Mouse (Mus musculus) olfactory bulb, adult 2 months (tissue): ENCODE measurements around the gene Vwa3b. TPM values are rescaled to one million over a fixed set of nuclear protein-coding genes. Genes with fewer than 3 reads are reported as not detected.
A peak's percentile ranks its signal among the peaks of the same experiment; 100 is the strongest.

Experiments
- H3K27ac ChIP-seq: fragments of 200-500 bp; 2 replicates; pipeline ENCODE4 v1.5.1; 2012; ENCODE audit warnings: low read depth, low read length; ENCODE audit not compliant: insufficient read depth
- H3K4me1 ChIP-seq: fragments of 200-500 bp; 2 replicates; pipeline ENCODE4 v1.6.1; 2012; ENCODE audit warnings: low read length; ENCODE audit not compliant: control insufficient read depth, insufficient read depth
- H3K4me3 ChIP-seq: fragments of 200-500 bp; 2 replicates; pipeline ENCODE4 v1.5.1; 2012; ENCODE audit warnings: mild to moderate bottlenecking, low read depth, low read length, moderate library complexity; ENCODE audit not compliant: insufficient read depth
- CTCF ChIP-seq: fragments of 200-500 bp; IDR thresholded peaks from 2 replicates; pipeline ENCODE4 v1.5.1; 2012; ENCODE audit warnings: low read depth, mild to moderate bottlenecking, low read length, moderate library complexity; ENCODE audit not compliant: insufficient read depth
- POLR2A ChIP-seq: fragments of 200-500 bp; IDR thresholded peaks from 2 replicates; pipeline ENCODE4 v1.6.1; 2012; ENCODE audit warnings: mild to moderate bottlenecking, low read depth, low read length, moderate library complexity; ENCODE audit not compliant: insufficient read depth
- WGBS: fragments of 180-500 bp; shearing (Covaris S2); methylation state at CpG from one replicate; pipeline ENCODE4 v1.1.7; 2018; 5-methylcytosine and 5-hydroxymethylcytosine counted together
- polyA plus RNA-seq: library from polyadenylated mRNA; stranded (reverse); fragments of >200 nt; gene quantifications from 2 replicates; pipeline ENCODE4 v1.2.4, GENCODE M21; 2012; ENCODE audit warnings: low replicate concordance; ENCODE audit not compliant: missing spikeins, insufficient read depth, insufficient read length

The Vwa3b gene
- polyA plus RNA-seq, 1 experiment: not detected

GRCm38 (mm10) chr1:36987172-36988148 is 38.9 kb upstream of the Vwa3b start:
- Histone ChIP-seq H3K4me3 (no peak overlapping the region), H3K4me1 (no peaks in the 10 kb centered on the region; the same call in 1 of the 2 replicates), H3K27ac (no peak overlapping the region)
- WGBS: 80% methylated on average over 10 of the region's 10 CpGs
- TF ChIP-seq POLR2A (no peak), CTCF (no peak)

DNA sequence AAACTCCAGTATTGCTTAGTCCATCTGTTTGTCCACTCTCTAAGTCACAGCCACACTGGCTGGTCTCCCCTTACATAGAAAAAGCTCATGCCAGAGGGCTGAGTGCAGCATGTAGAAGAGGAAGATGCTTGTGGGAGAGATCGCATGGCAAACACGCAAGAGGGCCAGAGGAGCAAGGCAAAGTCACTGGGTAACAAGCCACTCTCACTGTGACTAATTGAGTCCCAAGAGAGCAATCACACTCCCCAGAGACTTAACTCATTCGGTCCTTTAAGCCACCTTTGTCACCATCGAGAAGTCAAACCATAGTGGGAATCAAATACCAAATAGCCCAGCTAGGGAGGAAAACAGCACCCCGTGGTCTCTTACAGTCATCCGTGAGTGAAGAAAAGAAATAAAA is 38.2 kb upstream of the Vwa3b start:
- 90% methylated on average over 6 of the region's 6 CpGs for WGBS
- no peak overlapping the region for H3K27ac ChIP-seq
- TF ChIP-seq CTCF: no peak
- TF ChIP-seq POLR2A: no peak
- H3K4me3 ChIP-seq: no peak overlapping the region
- no peaks in the 10 kb centered on the region; the same call in 1 of the 2 replicates for H3K4me1 ChIP-seq

- 91% methylated on average over 6 of the region's 6 CpGs for WGBS
- Histone ChIP-seq H3K27ac (no peak overlapping the region), H3K4me1 (no peaks in the 10 kb centered on the region; the same call in 1 of the 2 replicates), H3K4me3 (no peak overlapping the region)
- TF ChIP-seq CTCF: no peak
- no peak for TF ChIP-seq POLR2A
These were observed 37.8 kb upstream of the Vwa3b start for GRCm38 (mm10) chr1:36988561-36988960.

- Histone ChIP-seq H3K27ac (no peak overlapping the region), H3K4me3 (no peak overlapping the region), H3K4me1 (peaks cover 7% of the 10 kb centered on the region)
- 93% methylated on average over 5 of the region's 5 CpGs for WGBS
- no peak for TF ChIP-seq POLR2A
- no peak for TF ChIP-seq CTCF
These were observed 32.1 kb upstream of the Vwa3b start for GRCm38 (mm10) chr1:36994296-36994695.

GRCm38 (mm10) chr1:36995760-36996159 is 30.6 kb upstream of the Vwa3b start:
- TF ChIP-seq POLR2A (no peak), CTCF (no peak)
- no peak overlapping the region for H3K4me3 ChIP-seq
- H3K27ac ChIP-seq: peak overlapping the region; percentile 75; the same call in 1 of the 2 replicates
- H3K4me1 ChIP-seq: peaks cover 7% of the 10 kb centered on the region
- WGBS: 25% methylated on average over 6 of the region's 6 CpGs

DNA sequence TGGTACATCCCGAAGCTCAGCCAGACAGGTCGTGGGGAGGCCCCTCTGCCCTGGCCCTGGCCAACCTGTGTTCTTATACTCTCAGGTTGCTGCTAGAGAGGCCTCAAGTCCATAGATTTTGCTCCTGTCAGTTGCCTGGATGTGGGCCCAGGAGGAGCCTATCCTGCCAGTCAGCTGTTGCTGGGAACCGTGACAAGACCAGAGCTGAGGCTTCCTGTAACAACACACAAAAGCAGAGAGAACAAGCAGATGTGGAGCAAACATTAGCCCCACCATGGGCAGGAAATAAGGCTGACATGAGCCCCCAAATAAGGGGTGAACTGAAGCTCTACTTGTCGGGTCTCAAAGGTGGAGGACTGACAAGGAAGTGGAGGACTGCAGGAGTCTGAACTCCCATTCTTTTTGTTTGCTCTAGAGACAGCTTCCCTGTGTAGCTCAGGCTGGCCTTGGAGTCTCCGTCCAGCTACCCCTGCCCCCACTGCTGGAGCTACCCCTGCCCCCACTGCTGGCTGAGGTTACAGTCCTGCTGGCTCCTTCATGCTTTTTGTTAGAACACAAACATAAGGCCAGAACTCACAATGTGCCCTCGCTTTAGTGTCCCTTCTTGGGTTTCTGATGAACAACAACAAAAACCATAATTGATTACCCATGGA is 29.7 kb upstream of the Vwa3b start:
- Histone ChIP-seq H3K27ac (no peak overlapping the region), H3K4me3 (no peak overlapping the region), H3K4me1 (peaks cover 10% of the 10 kb centered on the region)
- WGBS: 70% methylated on average over 6 of the region's 6 CpGs
- TF ChIP-seq CTCF (no peak), POLR2A (no peak)

DNA sequence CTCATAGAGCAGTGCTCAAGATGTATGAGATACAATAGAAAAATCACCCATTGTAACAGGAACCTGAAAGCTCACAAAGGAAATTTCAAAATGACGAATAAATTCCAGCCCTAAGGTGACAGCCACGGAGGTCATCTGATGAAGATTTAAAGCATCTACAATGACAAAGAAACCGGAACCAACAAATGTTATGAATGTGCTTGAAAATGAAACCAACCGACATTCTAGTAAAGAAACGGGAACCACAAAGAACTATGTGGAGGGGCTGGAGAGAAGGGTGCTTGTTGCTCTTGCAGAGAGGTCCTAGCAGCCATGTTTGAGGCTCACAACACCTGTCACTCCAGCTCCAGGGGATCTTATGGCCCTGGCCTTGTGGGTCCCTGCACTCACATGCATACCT is 26.1 kb upstream of the Vwa3b start:
- Histone ChIP-seq H3K4me1 (peaks cover 7% of the 10 kb centered on the region), H3K27ac (no peak overlapping the region), H3K4me3 (no peak overlapping the region)
- 87% methylated on average over 5 of the region's 5 CpGs for WGBS
- TF ChIP-seq POLR2A: no peak
- TF ChIP-seq CTCF: no peak

GRCm38 (mm10) chr1:37001636-37002315 is 24.6 kb upstream of the Vwa3b start:
- H3K4me3 ChIP-seq: no peak overlapping the region
- H3K4me1 ChIP-seq: peaks cover 3% of the 10 kb centered on the region; the same call in 1 of the 2 replicates
- WGBS: 57% methylated on average over 7 of the region's 7 CpGs
- TF ChIP-seq POLR2A (no peak), CTCF (no peak)
- H3K27ac ChIP-seq: no peak overlapping the region
